Mouse (Mus musculus) retina, embryonic 14.5 days (tissue): ENCODE measurements around the gene Sec24d.

Experiments used
- DNase-seq: peaks from one replicate; pipeline ENCODE4 v3.0.0-alpha.2; 2015; ENCODE audit warnings: low spot score

Gene Sec24d

GRCm38 (mm10) chr3:123298283-123298682, 31.0 kb downstream of the Sec24d start:
- no peak for DNase-seq

GRCm38 (mm10) chr3:123301521-123301920, 34.3 kb downstream of the Sec24d start:
- no peak for DNase-seq

GRCm38 (mm10) chr3:123305611-123306010, 38.4 kb downstream of the Sec24d start:
- no peak for DNase-seq

- DNase-seq: no peak
These were observed 40.2 kb downstream of the Sec24d start for GRCm38 (mm10) chr3:123307446-123307845.

- DNase-seq: no peak
These were observed 41.9 kb downstream of the Sec24d start for GRCm38 (mm10) chr3:123309141-123309540.

- DNase-seq: no peak
These were observed 45.3 kb downstream of the Sec24d start for GRCm38 (mm10) chr3:123312477-123313062.

- no peak for DNase-seq
These were observed 46.2 kb downstream of the Sec24d start for GRCm38 (mm10) chr3:123313477-123313876.

- DNase-seq: no peak
These were observed 46.8 kb downstream of the Sec24d start for GRCm38 (mm10) chr3:123313920-123314614.

- DNase-seq: no peak
These were observed 48.8 kb downstream of the Sec24d start for GRCm38 (mm10) chr3:123316066-123316465.

GRCm38 (mm10) chr3:123317081-123317480, 49.8 kb downstream of the Sec24d start:
- no peak for DNase-seq

GRCm38 (mm10) chr3:123320341-123320740, 53.1 kb downstream of the Sec24d start:
- no peak for DNase-seq

GRCm38 (mm10) chr3:123321612-123322011, 54.4 kb downstream of the Sec24d start:
- no peak for DNase-seq

GRCm38 (mm10) chr3:123322147-123322546, 54.9 kb downstream of the Sec24d start:
- peak; percentile 88 for DNase-seq

- DNase-seq: no peak
These were observed 57.1 kb downstream of the Sec24d start for GRCm38 (mm10) chr3:123324326-123324725.

GRCm38 (mm10) chr3:123329251-123329650, 62.0 kb downstream of the Sec24d start:
- DNase-seq: no peak

GRCm38 (mm10) chr3:123330221-123330620, 63.0 kb downstream of the Sec24d start:
- no peak for DNase-seq

- no peak for DNase-seq
These were observed 65.2 kb downstream of the Sec24d start for GRCm38 (mm10) chr3:123332330-123333054.

- DNase-seq: no peak
These were observed 65.8 kb downstream of the Sec24d start for GRCm38 (mm10) chr3:123333055-123333424.

GRCm38 (mm10) chr3:123334947-123335346, 67.7 kb downstream of the Sec24d start:
- DNase-seq: no peak

GRCm38 (mm10) chr3:123335480-123335879, 68.2 kb downstream of the Sec24d start:
- DNase-seq: no peak

GRCm38 (mm10) chr3:123336455-123336854, 69.2 kb downstream of the Sec24d start:
- DNase-seq: no peak

GRCm38 (mm10) chr3:123336951-123337350, 69.7 kb downstream of the Sec24d start:
- no peak for DNase-seq

GRCm38 (mm10) chr3:123337853-123338252, 70.6 kb downstream of the Sec24d start:
- no peak for DNase-seq
